Mouse (Mus musculus) CH12.LX (cell line): ENCODE results near the gene Trappc10.

ENCODE experiments used
- CHD2 ChIP-seq: IDR thresholded peaks from 2 replicates; pipeline ENCODE4 v1.6.1; 2011; ENCODE audit warnings: low read length, improper control_type of control experiment
- CTCF ChIP-seq, 2 experiments: IDR thresholded peaks in 1 of 2; conservative IDR thresholded peaks in 1 of 2; 2 replicates each; pipeline ENCODE4 v1.5.1; 2011 to 2012; ENCODE audit warnings: low read depth in 2 of 2, low read length in 2 of 2, improper control_type of control experiment in 1 of 2, inconsistent platforms in 1 of 2, mild to moderate bottlenecking in 1 of 2, moderate library complexity in 1 of 2
- EP300 ChIP-seq: IDR thresholded peaks from 2 replicates; pipeline ENCODE4 v1.6.1; 2011; ENCODE audit warnings: low read length, improper control_type of control experiment
- MAFK ChIP-seq: IDR thresholded peaks from 2 replicates; pipeline ENCODE4 v1.6.1; 2011; ENCODE audit warnings: low read length, improper control_type of control experiment; ENCODE audit not compliant: insufficient replicate concordance
- NELFE ChIP-seq: IDR thresholded peaks from 2 replicates; pipeline ENCODE4 v1.6.1; 2011; ENCODE audit warnings: low read depth, low read length, improper control_type of control experiment
- NRF1 ChIP-seq: IDR thresholded peaks from 2 replicates; pipeline ENCODE4 v1.6.1; 2014; ENCODE audit warnings: low read depth, mild to moderate bottlenecking, inconsistent platforms, low read length, improper control_type of control experiment, moderate library complexity
- POLR2A ChIP-seq: IDR thresholded peaks from 2 replicates; pipeline ENCODE4 v1.6.1; 2011; ENCODE audit warnings: low read depth, mild to moderate bottlenecking, improper control_type of control experiment, low read length
- POLR2AphosphoS2 ChIP-seq: IDR thresholded peaks from 2 replicates; pipeline ENCODE4 v1.6.1; 2011; ENCODE audit warnings: low read depth, low read length, improper control_type of control experiment
- ZC3H11A ChIP-seq: IDR thresholded peaks from 2 replicates; pipeline ENCODE4 v1.6.1; 2012; ENCODE audit warnings: low read depth, mild to moderate bottlenecking, inconsistent platforms, low read length, improper control_type of control experiment
- ZKSCAN1 ChIP-seq: IDR thresholded peaks from 2 replicates; pipeline ENCODE4 v1.6.1; 2012; ENCODE audit warnings: low read depth, inconsistent platforms, low read length, improper control_type of control experiment, borderline replicate concordance
- ZNF384 ChIP-seq: IDR thresholded peaks from 2 replicates; pipeline ENCODE4 v1.6.1; 2012; ENCODE audit warnings: low read depth, low read length, improper control_type of control experiment, inconsistent platforms

- TF ChIP-seq EP300 (no peak), POLR2A (no peak), ZKSCAN1 (no peak), MAFK (no peak), POLR2AphosphoS2 (no peak), ZC3H11A (no peak), CHD2 (no peak), NRF1 (no peak), CTCF (conservative IDR thresholded peaks at IDR 0.05 in 1 of 2, IDR thresholded peaks at IDR 0.05 in 1 of 2; ENCODE audit: low read depth in 2 of 2, low read length in 2 of 2) (no peak), NELFE (no peak), ZNF384 (no peak)
Measured at GRCm38 (mm10) chr10:78237809-78238208, 6.6 kb downstream of the Trappc10 start.
